Comparison of ENCODE assay signal across 27 mouse cellular contexts in genomic region chr11:106662634-106663407, GRCm38 (mm10). TPM values are rescaled to one million over a fixed set of nuclear protein-coding genes. Genes with fewer than 3 reads are reported as not detected.
DNase-seq lines count a peak whose midpoint lies in the region; ATAC-seq and TF ChIP-seq lines count a peak whose summit lies in the region.
"Had no signal": no experiment of that assay in that cellular context is flagged by ENCODE, and none has a peak within 500 bp of the region (broad histone marks: within the 10 kb centered on the region; RNA-seq: fewer than 3 reads in every experiment).

No protein-coding gene starts in this region.

- TF ChIP-seq EP300 in MEL (IDR thresholded peaks at IDR 0.05; ENCODE audit: low read depth in 1 of 2, low read length in 2 of 2) = no peak
- no peak for TF ChIP-seq EP300 in stomach, postnatal 0 days (optimal IDR thresholded peaks at IDR 0.05)

- WGBS in heart, embryonic 15.5 days = 82% methylated on average over 10 of the region's 11 CpGs
- 76% methylated on average over 10 of the region's 11 CpGs for WGBS in lung, embryonic 16.5 days
- WGBS in stomach, postnatal 0 days = 83% methylated on average over 10 of the region's 11 CpGs

- no peak for TF ChIP-seq POLR2A in MEL (IDR thresholded peaks at IDR 0.05; ENCODE audit: control insufficient read depth in 1 of 2, insufficient read depth in 1 of 2, low read depth in 1 of 2, low read length in 2 of 2, poor library complexity in 1 of 2)

- no peak overlapping the region for H3K4me3 ChIP-seq in heart, embryonic 15.5 days
- no peak overlapping the region for H3K4me3 ChIP-seq in lung, embryonic 16.5 days (ENCODE audit: low read length)
- no peak overlapping the region for H3K4me3 ChIP-seq in MEL (ENCODE audit: control insufficient read depth in 1 of 2, insufficient read depth in 1 of 2, low read depth in 2 of 2, low read length in 2 of 2)
- H3K4me3 ChIP-seq in stomach, postnatal 0 days (ENCODE audit: low read depth, low read length) = no peak overlapping the region
- H3K4me3 ChIP-seq: forebrain, embryonic 10.5 days; hindbrain, embryonic 10.5 days; kidney, embryonic 15.5 days; left cerebral cortex, adult 2 months; liver, embryonic 15.5 days; midbrain, embryonic 15.5 days; neural tube, embryonic 13.5 days; stomach, embryonic 15.5 days had no signal

- DNase-seq in heart, postnatal 4 days = no peak
- no peak for DNase-seq in lung, postnatal 10 days
- DNase-seq in MEL (ENCODE audit: low read depth, low spot score) = no peak
- DNase-seq in naive thymus-derived CD4-positive, alpha-beta T cell, adult 2 months (ENCODE audit: low read depth) = peak; percentile 50
- DNase-seq in stomach, postnatal 0 days (ENCODE audit: low spot score) = no peak
- DNase-seq: adrenal gland, adult 2 months; cerebellum, adult 11-12 months; gastrocnemius, postnatal 25 days; kidney, postnatal 36 days; retina, postnatal 1 day; right cerebral cortex, postnatal 25 days; thymus, adult 18-20 months had no signal

- ATAC-seq in heart, embryonic 15.5 days (replicated peaks; ENCODE audit: insufficient number of reproducible peaks, insufficient read depth, low FRiP score, low read depth) = no peak
- ATAC-seq in lung, embryonic 16.5 days (ENCODE audit: low read depth) = no peak
- ATAC-seq in stomach, postnatal 0 days (ENCODE audit: low FRiP score, low TSS enrichment) = no peak
- ATAC-seq: forebrain, embryonic 16.5 days; hindbrain, embryonic 16.5 days; intestine, postnatal 0 days; midbrain, embryonic 15.5 days had no signal

- TF ChIP-seq CTCF in MEL (IDR thresholded peaks at IDR 0.05 in 2 of 3, conservative IDR thresholded peaks at IDR 0.05 in 1 of 3; ENCODE audit: control insufficient read depth in 1 of 3, insufficient read depth in 1 of 3, low read depth in 2 of 3, low read length in 3 of 3, poor library complexity in 1 of 3, severe bottlenecking in 1 of 3) = no peak
- TF ChIP-seq CTCF in stomach, postnatal 0 days (IDR thresholded peaks at IDR 0.05; ENCODE audit: low read depth) = no peak

- H3K36me3 ChIP-seq in heart, embryonic 15.5 days = no peaks in the 10 kb centered on the region
- no peaks in the 10 kb centered on the region for H3K36me3 ChIP-seq in lung, embryonic 16.5 days (ENCODE audit: control insufficient read depth, insufficient read depth, low read length)
- peaks cover 0 to 13% of the 10 kb centered on the region in 2 experiments; a peak in 2 of 4 replicates for H3K36me3 ChIP-seq in MEL (ENCODE audit: control insufficient read depth in 1 of 2, insufficient read depth in 2 of 2, low read length in 2 of 2)
- no peaks in the 10 kb centered on the region for H3K36me3 ChIP-seq in stomach, postnatal 0 days (ENCODE audit: control insufficient read depth, insufficient read depth, low read length)
- H3K36me3 ChIP-seq: forebrain, embryonic 10.5 days; G1E; hindbrain, embryonic 10.5 days; kidney, embryonic 15.5 days; liver, embryonic 15.5 days; midbrain, embryonic 15.5 days; neural tube, embryonic 13.5 days; stomach, embryonic 15.5 days had no signal

- no peak for TF ChIP-seq RAD21 in MEL (IDR thresholded peaks at IDR 0.05; ENCODE audit: low read depth, low read length)

- H3K27ac ChIP-seq in heart, embryonic 15.5 days = peak overlapping the region; percentile 92
- H3K27ac ChIP-seq in lung, embryonic 16.5 days (ENCODE audit: low read length) = peak overlapping the region; percentile 91
- no peak overlapping the region for H3K27ac ChIP-seq in MEL (ENCODE audit: control insufficient read depth, low read depth, low read length)
- H3K27ac ChIP-seq in stomach, postnatal 0 days (replicated peaks) = no peak overlapping the region
- H3K27ac ChIP-seq: kidney, embryonic 15.5 days; left cerebral cortex, adult 2 months; liver, embryonic 15.5 days; macrophage; midbrain, embryonic 15.5 days; neural tube, embryonic 13.5 days had no signal

- H3K27me3 ChIP-seq in heart, embryonic 15.5 days = no peaks in the 10 kb centered on the region
- no peaks in the 10 kb centered on the region for H3K27me3 ChIP-seq in lung, embryonic 16.5 days (ENCODE audit: control insufficient read depth, insufficient read depth, low read depth, low read length)
- H3K27me3 ChIP-seq in MEL (ENCODE audit: control insufficient read depth in 1 of 2, insufficient read depth in 2 of 2, low read length in 2 of 2) = no peaks in the 10 kb centered on the region
- H3K27me3 ChIP-seq in stomach, postnatal 0 days (ENCODE audit: control insufficient read depth, insufficient read depth, low read length) = no peaks in the 10 kb centered on the region
- H3K27me3 ChIP-seq: kidney, embryonic 15.5 days; liver, embryonic 15.5 days; midbrain, embryonic 15.5 days; neural tube, embryonic 13.5 days; stomach, embryonic 15.5 days had no signal

- no peaks in the 10 kb centered on the region for H3K9me3 ChIP-seq in heart, embryonic 15.5 days (replicated peaks)
- no peaks in the 10 kb centered on the region for H3K9me3 ChIP-seq in lung, embryonic 16.5 days (ENCODE audit: control insufficient read depth, low read length)
- H3K9me3 ChIP-seq in MEL (replicated peaks; ENCODE audit: insufficient read depth, low read length) = no peaks in the 10 kb centered on the region
- no peaks in the 10 kb centered on the region for H3K9me3 ChIP-seq in stomach, postnatal 0 days (ENCODE audit: control insufficient read depth, low read length)
- H3K9me3 ChIP-seq: forebrain, embryonic 10.5 days; G1E; hindbrain, embryonic 10.5 days; kidney, embryonic 15.5 days; liver, embryonic 15.5 days; midbrain, embryonic 15.5 days; neural tube, embryonic 13.5 days; stomach, embryonic 15.5 days had no signal

- no peak overlapping the region for H3K9ac ChIP-seq in heart, embryonic 15.5 days
- no peak overlapping the region for H3K9ac ChIP-seq in lung, embryonic 16.5 days (ENCODE audit: low read length)
- H3K9ac ChIP-seq in MEL (ENCODE audit: control insufficient read depth, low read depth, low read length, poor library complexity, severe bottlenecking) = no peak overlapping the region
- H3K9ac ChIP-seq in stomach, postnatal 0 days (ENCODE audit: low read length) = no peak overlapping the region
- H3K9ac ChIP-seq: kidney, embryonic 15.5 days; liver, embryonic 15.5 days; midbrain, embryonic 15.5 days; neural tube, embryonic 13.5 days; stomach, embryonic 15.5 days had no signal

- H3K4me1 ChIP-seq in heart, embryonic 15.5 days (replicated peaks) = peaks cover 33% of the 10 kb centered on the region
- peaks cover 42% of the 10 kb centered on the region for H3K4me1 ChIP-seq in lung, embryonic 16.5 days (replicated peaks; ENCODE audit: control insufficient read depth, insufficient read depth, low read length)
- peaks cover 0 to 20% of the 10 kb centered on the region in 2 experiments; a peak in 2 of 4 replicates for H3K4me1 ChIP-seq in MEL (ENCODE audit: control insufficient read depth in 1 of 2, insufficient read depth in 2 of 2, low read length in 2 of 2)
- peaks cover 11% of the 10 kb centered on the region for H3K4me1 ChIP-seq in stomach, postnatal 0 days (replicated peaks; ENCODE audit: control insufficient read depth, insufficient read depth)

- H3K79me2 ChIP-seq in MEL (ENCODE audit: control insufficient read depth, insufficient read depth, low read length, poor library complexity) = no peaks in the 10 kb centered on the region

- no peak overlapping the region for H3K4me2 ChIP-seq in heart, embryonic 15.5 days
- no peak overlapping the region for H3K4me2 ChIP-seq in lung, embryonic 16.5 days (ENCODE audit: low read depth, low read length)
- H3K4me2 ChIP-seq in stomach, postnatal 0 days (replicated peaks; ENCODE audit: low read depth) = no peak overlapping the region
- H3K4me2 ChIP-seq: kidney, embryonic 15.5 days; liver, embryonic 15.5 days; midbrain, embryonic 15.5 days; neural tube, embryonic 13.5 days; stomach, embryonic 15.5 days had no signal

TF ChIP-seq in MEL, 35 proteins besides CTCF, POLR2A, EP300 and RAD21:
- TF ChIP-seq ZNF384 (IDR thresholded peaks at IDR 0.05; ENCODE audit: low read depth, low read length) (peak; percentile 46), MYB (IDR thresholded peaks at IDR 0.05; ENCODE audit: low read depth, low read length) (no peak)

RNA-seq across cellular contexts. Expression of gene Tex2, which starts 49.6 kb away (rescaled TPM):
- polyA plus RNA-seq in heart, embryonic 15.5 days (2015; fragmentation: Nextera tagmentation; extraction: Ambion mirVana) = 12.0 and 12.7 TPM in 2 replicates
- total RNA-seq in heart, postnatal 4 days (2021) = 10 to 100 TPM; 37.6 to 45.2 TPM
- polyA plus RNA-seq in lung, embryonic 16.5 days (2015; fragmentation: Nextera tagmentation; extraction: Ambion mirVana) = 10.4 and 11.5 TPM in 2 replicates
- total RNA-seq in MEL (2012; rRNA removed) = 21.9 and 24.8 TPM in 2 replicates
- 10 to 100 TPM in 1 of 2 experiments, not detected in 1; 13.7 TPM for polyA plus RNA-seq in MEL (2012; ENCODE audit: insufficient read depth in 1 of 2, insufficient read length in 2 of 2, low read depth in 1 of 2, low replicate concordance in 2 of 2, missing spikeins in 1 of 2)
- 11.6 and 12.1 TPM in 2 replicates for polyA plus RNA-seq in stomach, postnatal 0 days (2015; fragmentation: Nextera tagmentation; extraction: Ambion mirVana)

Comparison
In these comparisons a context has a peak if more than half of its experiments do, and no peak if none do; other contexts are left out.
1. H3K27ac ChIP-seq: peak in heart, embryonic 15.5 days (single experiment) and lung, embryonic 16.5 days (single experiment); none in MEL (single experiment) and stomach, postnatal 0 days (single experiment).